Mouse (Mus musculus): Measurements from ENCODE around the gene Ncam2.

Ncam2 gene

DNA sequence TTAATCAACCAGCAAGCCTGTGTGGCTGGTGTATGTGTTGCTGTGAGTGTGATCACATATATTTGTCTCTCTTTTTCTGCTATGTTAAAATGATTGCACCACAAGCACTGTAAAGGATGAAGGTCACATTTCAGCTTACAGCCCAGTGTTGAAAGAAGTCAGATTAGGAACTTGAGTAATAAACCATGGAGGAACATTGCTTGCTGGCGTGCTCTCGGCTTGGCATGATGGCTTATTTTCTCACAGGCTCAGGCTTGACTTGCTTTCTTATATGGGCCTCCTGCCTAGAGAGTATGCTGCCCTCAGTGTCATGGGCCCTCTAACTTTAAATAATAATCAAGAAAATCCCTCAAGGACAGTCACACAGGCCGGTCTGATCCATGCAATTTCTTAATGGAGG, 449.8 kb downstream of the Ncam2 start:
- DNase-seq (ENCODE audit: low spot score in 2 of 2) = no peak

DNA sequence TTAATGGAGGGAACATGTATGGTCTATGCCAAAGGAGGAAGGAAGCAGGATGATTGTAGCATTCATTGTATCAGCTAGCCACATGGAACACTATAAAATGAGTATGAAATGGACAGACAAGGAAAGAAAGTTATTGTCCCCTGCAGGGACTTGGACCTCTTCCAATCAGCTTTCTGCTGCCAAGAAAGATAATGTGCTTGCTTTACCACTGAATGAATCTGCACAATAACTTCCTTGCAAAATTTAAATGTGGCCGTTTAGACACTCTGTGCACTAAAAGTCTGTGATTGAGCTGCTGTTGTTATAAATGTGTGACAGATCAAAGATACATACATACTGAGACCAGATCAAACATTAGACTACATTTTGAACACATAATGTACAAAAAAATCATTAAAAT, 451.1 kb downstream of the Ncam2 start:
- no peak for DNase-seq (ENCODE audit: low spot score in 2 of 2)

GRCm38 (mm10) chr16:81656550-81656949, 456.1 kb downstream of the Ncam2 start:
- no peak for DNase-seq (ENCODE audit: low spot score in 2 of 2)

DNA sequence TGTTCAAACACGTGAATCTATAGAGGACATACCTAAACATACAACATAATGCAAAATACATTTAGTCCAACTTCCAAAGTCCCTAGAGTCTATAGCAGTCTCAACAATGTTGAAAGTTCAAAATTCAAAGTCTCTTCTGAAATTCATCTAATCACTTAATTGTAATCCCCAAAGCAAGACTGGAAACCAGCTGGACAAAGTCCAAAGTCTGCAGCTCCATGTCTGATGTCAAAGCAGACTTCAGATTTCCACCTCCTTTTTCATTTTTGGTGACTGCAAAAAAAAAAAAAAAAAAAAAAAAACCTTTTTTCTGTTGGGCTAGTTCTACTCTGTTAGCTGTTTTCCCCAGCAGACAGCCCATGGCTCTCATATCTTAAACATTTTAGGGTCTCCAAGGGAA, 473.4 kb downstream of the Ncam2 start:
- DNase-seq (ENCODE audit: low spot score in 2 of 2) = no peak

GRCm38 (mm10) chr16:81675546-81675945, 475.0 kb downstream of the Ncam2 start:
- DNase-seq (ENCODE audit: low spot score in 2 of 2) = no peak
